Mouse (Mus musculus) hematopoietic stem cell, adult 5-6 weeks (primary cell): ENCODE results near the gene Trpc2. TPM values are rescaled to one million over a fixed set of nuclear protein-coding genes. Genes with fewer than 3 reads are reported as not detected.

Experiments
- total RNA-seq: library from RNA; stranded (forward); fragments of 172-1452, 232-1000 nt; gene quantifications from 2 replicates; pipeline ENCODE4 v1.2.3, GENCODE M21; 2017

Trpc2 gene
- total RNA-seq, 1 experiment from 2014 or later: not detected

Other genes starting within 250 kb of the Trpc2 start
- 11.0 and 11.9 TPM in 2 replicates for gene Inppl1, start 244.9 kb upstream of the Trpc2 start, total RNA-seq
- gene Folr2, start 225.9 kb upstream of the Trpc2 start, total RNA-seq: not detected in 2 replicates
- 51.8 and 69.3 TPM in 2 replicates for gene Anapc15, start 219.4 kb upstream of the Trpc2 start, total RNA-seq
- not detected in 2 replicates for gene Folr1, start 212.3 kb upstream of the Trpc2 start, total RNA-seq
- gene Lamtor1, start 177.2 kb upstream of the Trpc2 start, total RNA-seq: 42.7 and 71.2 TPM in 2 replicates
- 0.13 and 0.84 TPM in 2 replicates for gene Tomt, start 176.8 kb upstream of the Trpc2 start, total RNA-seq
- gene Lrrc51, start 149.2 kb upstream of the Trpc2 start, total RNA-seq: 2.4 and 3.2 TPM in 2 replicates
- 315 and 392 TPM in 2 replicates for gene Numa1, start 149.0 kb upstream of the Trpc2 start, total RNA-seq
- 3.9 and 4.7 TPM in 2 replicates for gene Il18bp, start 64.4 kb upstream of the Trpc2 start, total RNA-seq
- gene Rnf121, start 17.6 kb upstream of the Trpc2 start, total RNA-seq: 10.9 and 12.1 TPM in 2 replicates
- 38.6 and 41.2 TPM in 2 replicates for gene Xndc1, start 17.6 kb upstream of the Trpc2 start, total RNA-seq
- gene Xntrpc, start 17.4 kb upstream of the Trpc2 start, total RNA-seq: 1.6 and 2.0 TPM in 2 replicates
- gene Art1, start 18.6 kb downstream of the Trpc2 start, total RNA-seq: 0.55 and 1.5 TPM in 2 replicates
- gene Art5, start 26.4 kb downstream of the Trpc2 start, total RNA-seq: 1.1 TPM in 1 of 2 replicates, not detected in the other
- 0.31 and 0.60 TPM in 2 replicates for gene Chrna10, start 33.7 kb downstream of the Trpc2 start, total RNA-seq
- 55.3 and 58.8 TPM in 2 replicates for gene Nup98, start 127.1 kb downstream of the Trpc2 start, total RNA-seq
- 35.2 and 48.2 TPM in 2 replicates for gene Pgap2, start 127.1 kb downstream of the Trpc2 start, total RNA-seq
- 34.9 and 35.8 TPM in 2 replicates for gene Rhog, start 172.9 kb downstream of the Trpc2 start, total RNA-seq
- 31.1 and 38.0 TPM in 2 replicates for gene Stim1, start 184.7 kb downstream of the Trpc2 start, total RNA-seq